Mouse (Mus musculus) hindlimb bud, embryonic 11.5 days (tissue): Measurements from ENCODE around the gene Klrd1.
"Not testable (repeated sequence)": the region's sequence is repeated elsewhere in the genome, so short reads cannot be mapped to it uniquely, and the experiment has no call there.

Experiments
- DNase-seq: peaks from one replicate; pipeline ENCODE4 v3.0.0-alpha.2; 2012; ENCODE audit warnings: low read depth, low spot score; ENCODE audit errors: extremely low spot score

Klrd1 gene

GRCm38 (mm10) chr6:129591508-129591907 lies at the start of gene Klrd1:
Gene Klrd1, plus strand, starts transcription at chr6:129591782.
- no peak for DNase-seq

- DNase-seq = no peak
These were observed 49.7 kb upstream of the Klrd1 start for GRCm38 (mm10) chr6:129541931-129542330.

GRCm38 (mm10) chr6:129542540-129542939 lies 49.0 kb upstream of the Klrd1 start:
- no peak for DNase-seq

- DNase-seq = peak; percentile 47
These were observed 47.6 kb upstream of the Klrd1 start for GRCm38 (mm10) chr6:129543709-129544606.

GRCm38 (mm10) chr6:129547277-129547676 lies 44.3 kb upstream of the Klrd1 start:
- DNase-seq = no peak

GRCm38 (mm10) chr6:129548009-129548408 lies 43.6 kb upstream of the Klrd1 start:
- no peak for DNase-seq

GRCm38 (mm10) chr6:129557298-129558023 lies 34.1 kb upstream of the Klrd1 start:
- DNase-seq = no peak

- DNase-seq = peak; percentile 50
These were observed 32.5 kb upstream of the Klrd1 start for GRCm38 (mm10) chr6:129558946-129559640.

GRCm38 (mm10) chr6:129559641-129560027 lies 31.9 kb upstream of the Klrd1 start:
- no peak for DNase-seq

- DNase-seq = no peak
These were observed 26.3 kb upstream of the Klrd1 start for GRCm38 (mm10) chr6:129565257-129565656.

- no peak for DNase-seq
These were observed 16.3 kb upstream of the Klrd1 start for GRCm38 (mm10) chr6:129575315-129575714.

- DNase-seq = no peak
These were observed 14.0 kb upstream of the Klrd1 start, which contains the start of gene Klre1 for GRCm38 (mm10) chr6:129577605-129578004. Gene Klre1, plus strand, starts transcription at chr6:129577905.

- no peak for DNase-seq
These were observed 10.3 kb upstream of the Klrd1 start for GRCm38 (mm10) chr6:129581274-129581673.

- no peak for DNase-seq
These were observed 9.7 kb upstream of the Klrd1 start for GRCm38 (mm10) chr6:129581896-129582295.

GRCm38 (mm10) chr6:129583014-129583413 lies 8.6 kb upstream of the Klrd1 start:
- DNase-seq = no peak

- no peak for DNase-seq
These were observed 16.8 kb downstream of the Klrd1 start for GRCm38 (mm10) chr6:129608372-129608771.

GRCm38 (mm10) chr6:129623735-129624134 lies 32.2 kb downstream of the Klrd1 start, which contains the start of gene Klrk1:
Gene Klrk1, minus strand, starts transcription at chr6:129623864.
- no peak for DNase-seq

GRCm38 (mm10) chr6:129631046-129631445 lies 39.5 kb downstream of the Klrd1 start:
- not testable (repeated sequence) for DNase-seq

GRCm38 (mm10) chr6:129643237-129643636 lies 51.7 kb downstream of the Klrd1 start, which contains the start of gene Klrc3:
Gene Klrc3, minus strand, starts transcription at chr6:129643337.
- DNase-seq = not testable (repeated sequence)

- DNase-seq = not testable (repeated sequence)
These were observed 52.5 kb downstream of the Klrd1 start for GRCm38 (mm10) chr6:129644054-129644453.
